Mouse (Mus musculus): ENCODE results near the gene Mpeg1. TPM values are rescaled to one million over a fixed set of nuclear protein-coding genes. Genes with fewer than 3 reads are reported as not detected.

The Mpeg1 gene
- total RNA-seq, 2 experiments from 2014 or later: 5.4 to 6.6 TPM

DNA sequence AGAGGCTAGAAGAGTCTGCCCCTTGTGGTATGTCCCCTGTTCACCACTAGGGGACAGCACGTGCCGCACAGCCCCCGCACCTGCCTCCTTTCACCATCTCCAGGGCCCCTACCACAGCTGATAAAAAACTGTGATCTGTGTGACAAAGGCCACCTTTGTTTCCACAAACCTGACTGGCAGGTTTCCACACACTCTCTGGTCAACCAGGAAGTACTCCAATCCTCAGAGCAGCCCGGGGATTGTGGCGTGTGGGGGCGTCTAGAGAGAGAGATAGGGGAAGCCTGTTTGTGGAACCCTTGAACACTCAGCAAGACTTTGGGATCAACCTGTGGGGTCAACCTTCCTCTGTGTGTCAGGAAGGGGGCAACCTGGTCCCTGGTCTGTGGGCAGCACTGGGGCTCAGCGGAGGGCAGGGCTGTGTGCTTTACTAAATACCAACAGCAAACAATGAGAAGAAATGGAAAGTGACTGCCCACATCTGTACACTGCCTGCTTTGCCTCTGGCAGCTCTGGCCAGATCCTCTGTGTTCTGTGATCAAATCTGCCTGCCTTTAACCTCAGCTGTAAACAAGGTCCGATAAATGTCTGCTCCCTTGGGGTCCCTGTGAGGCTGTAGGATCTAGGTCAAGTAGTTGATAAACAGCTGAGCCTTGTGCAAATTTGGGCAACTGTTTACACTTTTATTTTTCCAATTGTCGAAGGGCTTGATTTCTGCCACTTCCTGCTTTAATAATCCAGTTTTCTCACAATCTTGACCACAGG lies 27.8 kb downstream of the Mpeg1 start:
- H3K4me3 ChIP-seq: no peak overlapping the region
- DNase-seq (ENCODE audit: low spot score in 2 of 2): no peak
- TF ChIP-seq CTCF (conservative IDR thresholded peaks at IDR 0.05): peak; percentile 85
- peak overlapping the region; percentile 67 for H3K27ac ChIP-seq

DNA sequence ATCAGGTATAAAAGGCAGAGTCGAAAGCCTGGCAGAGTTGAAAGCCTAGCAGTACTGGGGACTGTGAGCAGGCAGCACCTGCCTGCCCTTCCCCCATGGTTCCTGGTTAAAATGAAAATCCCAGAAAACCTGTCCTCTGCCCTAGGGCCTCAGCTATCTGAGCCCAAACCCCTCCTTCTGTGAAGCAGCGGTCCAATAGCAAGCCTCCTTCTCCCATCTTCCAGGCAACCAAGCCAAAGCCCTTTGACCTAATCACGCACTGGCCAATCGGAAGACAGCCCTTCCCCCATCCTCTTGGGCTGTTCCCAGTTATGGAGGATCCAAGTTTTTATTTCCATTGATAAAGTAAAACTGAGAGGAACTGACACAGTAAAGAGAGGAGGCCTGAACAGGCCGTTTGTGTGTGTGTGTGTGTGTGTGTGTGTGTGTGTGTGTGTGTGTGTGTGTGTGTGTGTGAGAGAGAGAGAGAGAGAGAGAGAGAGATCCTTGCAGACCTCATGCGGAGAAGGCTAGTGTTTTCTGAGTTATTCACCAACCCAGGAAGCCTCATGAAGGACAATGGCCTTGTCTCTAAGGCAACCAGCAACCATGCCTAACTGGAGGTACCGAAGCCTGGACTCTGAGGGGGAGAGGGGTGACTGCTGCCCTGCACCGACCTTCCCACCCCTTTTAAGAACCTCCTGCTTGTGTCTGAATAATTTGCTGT lies 28.5 kb downstream of the Mpeg1 start:
- no peak for DNase-seq (ENCODE audit: low spot score in 2 of 2)
- Histone ChIP-seq H3K4me3 (no peak overlapping the region), H3K27ac (peak overlapping the region; percentile 67)
- no peak for TF ChIP-seq CTCF (conservative IDR thresholded peaks at IDR 0.05)

DNA sequence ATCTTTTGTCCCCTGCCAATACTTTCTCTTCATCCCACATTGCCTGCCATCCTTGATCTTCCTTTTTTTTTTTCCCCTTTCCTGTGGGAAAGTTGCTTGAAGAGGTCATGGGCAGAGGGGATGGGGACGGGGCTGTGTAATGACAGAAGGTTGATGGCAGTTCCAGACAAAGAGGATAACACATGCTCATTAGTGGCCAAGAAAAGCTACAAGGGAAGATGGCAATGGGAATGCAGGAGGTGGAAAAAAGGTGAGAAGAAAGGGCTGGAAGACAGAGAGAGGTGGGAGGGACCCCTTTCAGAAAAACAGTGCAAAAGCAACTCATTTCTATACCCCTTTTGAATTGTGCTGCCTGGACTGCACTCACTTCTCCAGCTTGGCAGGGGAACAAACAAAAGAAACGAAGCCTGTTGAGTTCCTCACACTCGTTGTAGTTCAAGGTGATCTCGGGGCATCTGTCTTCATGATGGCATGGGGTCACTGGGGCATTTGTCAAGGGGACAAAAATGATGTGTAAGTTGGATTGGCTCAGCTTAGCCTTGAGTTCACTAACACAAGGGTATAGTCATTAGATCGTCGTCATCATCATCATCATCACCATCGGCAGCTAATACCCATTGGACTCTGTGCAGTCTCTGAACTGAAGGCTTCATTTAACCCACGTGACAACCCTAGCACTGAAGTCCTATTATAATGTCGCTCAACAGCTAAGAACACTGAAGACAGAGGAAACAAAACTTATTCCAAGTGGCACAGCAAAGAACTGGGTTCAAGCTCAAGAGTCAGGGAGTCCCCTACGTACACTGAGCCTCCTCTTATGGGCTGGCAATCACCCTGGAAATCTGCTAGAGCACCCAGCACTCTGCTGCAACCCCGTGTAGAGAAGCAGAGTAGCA lies 29.3 kb downstream of the Mpeg1 start:
- H3K27ac ChIP-seq: no peak overlapping the region
- no peak overlapping the region for H3K4me3 ChIP-seq
- TF ChIP-seq CTCF (conservative IDR thresholded peaks at IDR 0.05): no peak
- DNase-seq (ENCODE audit: low spot score in 2 of 2): no peak

DNA sequence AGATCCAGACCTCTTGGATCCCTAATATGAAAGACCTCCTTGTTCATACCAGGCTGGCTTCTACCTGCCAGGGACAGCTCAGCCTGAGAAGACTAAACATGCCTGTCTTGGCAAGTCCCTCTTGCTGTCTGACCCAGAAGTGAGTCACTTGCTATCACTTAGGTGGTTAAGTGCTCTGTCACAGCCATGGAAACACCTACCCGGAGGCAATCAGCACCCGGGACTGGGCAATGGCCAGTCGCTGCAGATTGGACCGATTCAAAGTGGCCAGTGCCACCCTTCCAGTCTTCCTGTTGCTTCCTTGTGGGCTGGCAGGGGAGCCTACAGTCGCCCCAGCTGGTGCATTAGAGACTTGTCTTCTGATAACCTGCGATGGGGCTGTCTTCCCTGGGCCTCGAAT lies 31.1 kb downstream of the Mpeg1 start:
- Histone ChIP-seq H3K27ac (no peak overlapping the region), H3K4me3 (no peak overlapping the region)
- no peak for DNase-seq (ENCODE audit: low spot score in 2 of 2)
- no peak for TF ChIP-seq CTCF (conservative IDR thresholded peaks at IDR 0.05)

DNA sequence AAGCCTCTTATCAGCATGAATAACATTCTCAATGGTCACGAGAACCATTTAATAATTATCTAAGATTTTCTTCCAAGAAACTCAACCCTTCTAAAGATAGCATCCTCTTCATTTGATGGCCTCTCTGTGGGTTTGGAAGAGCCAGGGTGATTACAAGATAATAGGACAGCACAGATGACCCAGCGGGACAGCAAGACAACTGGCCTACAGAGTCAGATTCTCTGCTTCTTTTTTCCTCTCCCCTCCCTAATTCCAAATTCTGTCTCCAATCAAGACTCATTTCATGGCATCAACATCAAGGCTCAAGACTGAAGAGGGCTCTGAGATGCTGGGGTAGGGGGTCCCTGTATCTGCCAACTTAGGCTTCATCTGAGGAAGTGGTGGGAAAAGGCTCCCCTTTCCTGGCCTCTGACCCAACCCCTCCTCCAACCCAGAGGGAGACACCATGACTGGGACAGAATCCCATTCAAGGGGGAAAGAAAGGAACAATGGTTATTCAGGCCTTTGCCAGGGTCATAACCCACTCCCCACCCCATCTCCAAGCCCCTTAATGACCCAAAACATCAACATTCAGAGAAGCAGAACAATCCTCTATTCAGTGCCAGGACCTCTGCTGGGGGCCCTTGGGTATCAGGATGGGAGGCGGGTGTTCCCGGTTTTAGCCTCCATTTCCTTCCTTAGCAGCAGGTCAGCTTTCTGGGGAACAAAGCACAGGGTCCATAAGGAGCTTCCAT lies 33.0 kb downstream of the Mpeg1 start:
- Histone ChIP-seq H3K4me3 (no peak overlapping the region), H3K27ac (no peak overlapping the region)
- TF ChIP-seq CTCF (conservative IDR thresholded peaks at IDR 0.05): no peak
- DNase-seq (ENCODE audit: low spot score in 2 of 2): no peak

DNA sequence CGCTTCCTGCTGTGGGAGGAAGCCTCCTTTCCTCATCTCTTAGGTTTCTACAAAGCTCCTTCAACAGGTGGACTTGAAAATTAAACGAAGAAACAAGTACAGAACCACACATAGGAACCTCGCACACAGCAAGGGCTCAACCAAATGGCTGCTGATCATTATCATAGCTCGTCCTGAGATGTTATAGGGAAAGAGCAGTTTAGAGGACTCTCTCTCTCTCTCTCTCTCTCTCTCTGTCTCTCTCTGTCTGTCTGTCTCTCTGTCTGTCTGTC lies 33.5 kb downstream of the Mpeg1 start:
- no peak for DNase-seq (ENCODE audit: low spot score in 2 of 2)
- TF ChIP-seq CTCF (conservative IDR thresholded peaks at IDR 0.05): no peak
- Histone ChIP-seq H3K4me3 (no peak overlapping the region), H3K27ac (no peak overlapping the region)

DNA sequence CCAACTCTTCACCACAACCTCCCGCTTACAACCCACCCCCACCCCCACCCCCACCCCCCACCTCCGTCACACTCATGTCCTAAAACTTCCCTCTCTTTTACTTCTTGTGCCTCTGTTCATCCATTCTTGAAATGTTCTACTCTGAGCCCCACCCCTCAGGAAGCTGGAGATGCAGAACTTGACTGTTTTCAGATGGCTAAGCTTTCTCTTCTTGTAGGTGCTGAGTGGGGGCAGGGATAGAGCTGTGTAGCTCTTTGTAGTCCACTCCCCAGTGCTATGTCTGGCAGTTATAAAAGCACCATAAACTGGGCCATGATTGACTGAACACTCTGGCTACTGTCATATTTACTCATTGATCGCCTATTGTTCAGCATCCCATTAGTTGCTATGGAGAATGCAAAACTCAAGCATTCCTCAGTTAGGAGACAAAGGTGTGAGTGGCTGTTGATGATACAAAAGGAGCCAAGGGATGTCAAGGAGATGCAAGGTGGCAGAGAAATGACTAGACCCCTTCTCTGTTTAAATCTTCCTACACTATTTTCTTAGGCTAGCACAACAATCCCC lies 34.5 kb downstream of the Mpeg1 start:
- no peak for TF ChIP-seq CTCF (conservative IDR thresholded peaks at IDR 0.05)
- Histone ChIP-seq H3K4me3 (no peak overlapping the region), H3K27ac (no peak overlapping the region)
- DNase-seq (ENCODE audit: low spot score in 2 of 2): no peak

DNA sequence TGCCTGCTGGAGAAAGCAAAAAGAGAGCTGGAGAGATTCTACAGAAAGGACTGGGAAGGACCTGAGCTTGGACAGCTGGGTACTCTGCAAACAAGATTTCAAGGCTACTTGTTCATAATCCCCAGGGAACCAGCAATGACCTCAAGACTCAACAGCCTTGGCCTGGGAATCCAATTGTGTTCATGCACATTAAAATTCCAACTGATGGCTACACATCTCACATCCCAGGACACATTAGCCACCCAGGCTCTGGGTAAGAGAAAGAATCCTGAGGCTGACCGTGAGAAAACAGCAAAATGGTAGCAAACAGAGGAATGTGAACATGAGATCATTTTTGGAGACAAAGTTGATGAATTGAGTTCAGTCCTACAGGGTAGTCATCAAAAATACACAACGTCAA lies 35.7 kb downstream of the Mpeg1 start:
- no peak overlapping the region for H3K27ac ChIP-seq
- DNase-seq (ENCODE audit: low spot score in 2 of 2): no peak
- no peak overlapping the region for H3K4me3 ChIP-seq
- no peak for TF ChIP-seq CTCF (conservative IDR thresholded peaks at IDR 0.05)

DNA sequence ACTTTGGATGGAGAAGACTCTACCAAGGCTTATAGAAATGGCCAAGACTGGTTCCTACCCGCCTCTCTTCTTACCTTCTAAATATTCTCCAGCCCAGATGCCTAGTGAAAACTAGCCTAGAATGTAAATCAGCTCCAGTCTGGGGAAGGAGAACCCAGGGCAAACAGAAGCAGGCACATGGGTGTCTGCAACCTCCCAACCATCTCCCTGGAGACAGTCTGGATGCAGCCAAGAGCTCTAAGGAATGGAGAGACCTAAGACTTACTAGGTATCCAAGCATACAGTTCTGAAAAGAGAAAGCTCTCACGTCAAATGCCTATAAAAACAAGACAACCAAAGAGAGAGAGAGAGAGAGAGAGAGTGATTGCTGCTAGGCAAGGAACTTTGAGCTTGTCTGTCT lies 37.3 kb downstream of the Mpeg1 start:
- H3K27ac ChIP-seq: peak overlapping the region; percentile 47; the same call in 1 of the 2 replicates
- TF ChIP-seq CTCF (conservative IDR thresholded peaks at IDR 0.05): no peak
- peak overlapping the region; percentile 3; the same call in 1 of the 2 replicates for H3K4me3 ChIP-seq
- peak; percentile 10 to 49 for DNase-seq (ENCODE audit: low spot score in 2 of 2)

DNA sequence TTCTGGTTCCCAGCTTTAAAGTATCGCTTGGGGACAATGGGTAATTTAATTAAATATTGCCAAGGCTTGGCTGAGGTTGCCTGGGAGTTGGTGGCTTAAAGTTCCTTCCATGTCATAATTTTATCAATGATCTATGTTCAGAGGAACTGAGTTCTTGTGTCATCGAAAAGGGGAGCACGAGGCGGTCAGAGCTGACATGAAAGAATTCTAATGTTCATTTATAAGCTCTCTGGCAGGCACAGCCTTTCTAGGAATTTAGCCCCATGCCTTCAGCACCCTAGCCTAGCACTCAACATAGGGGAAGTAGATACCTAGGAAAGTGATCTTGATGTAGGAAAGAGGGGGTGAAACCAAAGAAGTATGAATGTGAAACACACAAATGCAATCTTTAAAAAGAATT lies 37.7 kb downstream of the Mpeg1 start:
- TF ChIP-seq CTCF (conservative IDR thresholded peaks at IDR 0.05): no peak
- H3K4me3 ChIP-seq: peak overlapping the region; percentile 62
- peak overlapping the region; percentile 19; the same call in 1 of the 2 replicates for H3K27ac ChIP-seq
- no peak for DNase-seq (ENCODE audit: low spot score in 2 of 2)

DNA sequence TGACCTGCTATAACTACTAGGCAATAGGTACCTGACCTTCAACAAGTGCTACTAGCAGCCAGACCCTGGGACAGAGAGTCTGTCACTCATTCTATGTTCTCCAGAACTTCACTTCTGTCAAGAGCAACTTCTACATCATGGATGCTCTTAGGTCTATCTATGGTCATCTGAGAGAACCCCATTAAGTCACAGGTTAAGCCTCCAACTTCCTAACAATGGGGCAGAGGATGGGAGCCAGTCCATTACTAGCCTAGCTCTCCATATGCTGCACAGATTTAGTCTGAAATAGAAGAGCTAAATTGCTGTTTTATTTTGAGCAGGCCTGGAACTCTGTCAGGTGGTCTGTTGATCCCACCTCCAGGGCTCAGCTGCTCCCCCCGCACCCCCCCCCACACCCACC lies 38.4 kb downstream of the Mpeg1 start:
- peak overlapping the region; percentile 19; the same call in 1 of the 2 replicates for H3K27ac ChIP-seq

DNA sequence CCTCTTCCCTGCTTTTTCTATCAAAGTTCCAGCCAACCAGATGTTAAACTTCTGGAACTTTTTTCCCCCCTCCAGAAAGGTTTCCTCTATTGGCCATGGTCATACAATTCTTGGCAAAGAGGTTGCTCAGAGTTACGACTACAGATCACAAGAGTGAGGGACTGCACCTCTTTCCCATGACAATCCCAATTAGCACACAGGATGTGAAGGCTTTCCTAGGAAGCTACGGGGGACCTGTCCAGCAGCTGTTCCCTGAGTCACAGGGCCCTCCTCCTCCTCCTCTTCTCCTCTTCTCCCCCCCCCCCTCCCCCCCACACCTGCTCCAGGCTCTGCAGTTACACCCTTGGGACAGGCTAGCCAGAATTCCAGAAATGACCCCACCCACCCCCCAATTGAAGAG lies 38.9 kb downstream of the Mpeg1 start:
- Histone ChIP-seq H3K27ac (peak overlapping the region; percentile 97), H3K4me3 (peak overlapping the region; percentile 62)
- no peak for DNase-seq (ENCODE audit: low spot score in 2 of 2)
- no peak for TF ChIP-seq CTCF (conservative IDR thresholded peaks at IDR 0.05)

More for the DNA sequence above, 38.4 kb downstream of the Mpeg1 start:
- TF ChIP-seq CTCF (conservative IDR thresholded peaks at IDR 0.05): no peak
- peak overlapping the region; percentile 62 for H3K4me3 ChIP-seq
- no peak for DNase-seq (ENCODE audit: low spot score in 2 of 2)
